Mouse (Mus musculus) layer of hippocampus, adult 18-20 months (tissue): ENCODE measurements at regions not wholly inside any gene's neighbourhood (a gene's known extent, or its start where the extent isn't known, plus 50 kb on each side); places are given as distances from the start of the nearest gene placed in this dataset.

Experiments used
- DNase-seq, 2 experiments: peaks; one replicate each; pipeline ENCODE4 v3.0.0; 2022; ENCODE audit warnings: low spot score in 2 of 2

- no peak for DNase-seq
These were observed 137.3 kb downstream of the Il15 start for GRCm38 (mm10) chr8:82265745-82266144.

DNA sequence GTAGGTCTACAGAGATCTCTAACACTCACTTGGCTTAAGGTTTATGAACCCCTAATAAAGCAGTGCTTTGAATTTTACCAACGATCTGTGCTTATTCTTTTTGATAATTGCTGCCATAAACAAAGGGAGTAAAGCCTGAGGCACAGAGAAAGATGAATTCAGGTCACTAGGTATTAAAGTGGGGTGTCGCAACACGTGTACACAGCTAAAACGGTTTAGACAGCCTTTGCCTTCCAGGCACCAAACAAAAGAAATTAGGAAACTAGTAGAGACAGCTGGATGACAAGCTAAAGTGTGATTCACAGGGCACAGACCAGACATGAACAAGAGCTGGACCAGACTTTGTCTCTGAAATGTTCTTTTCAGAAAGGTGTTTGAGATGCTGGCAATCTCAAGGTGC lies 140.8 kb downstream of the Il15 start:
- DNase-seq, result no peak

DNA sequence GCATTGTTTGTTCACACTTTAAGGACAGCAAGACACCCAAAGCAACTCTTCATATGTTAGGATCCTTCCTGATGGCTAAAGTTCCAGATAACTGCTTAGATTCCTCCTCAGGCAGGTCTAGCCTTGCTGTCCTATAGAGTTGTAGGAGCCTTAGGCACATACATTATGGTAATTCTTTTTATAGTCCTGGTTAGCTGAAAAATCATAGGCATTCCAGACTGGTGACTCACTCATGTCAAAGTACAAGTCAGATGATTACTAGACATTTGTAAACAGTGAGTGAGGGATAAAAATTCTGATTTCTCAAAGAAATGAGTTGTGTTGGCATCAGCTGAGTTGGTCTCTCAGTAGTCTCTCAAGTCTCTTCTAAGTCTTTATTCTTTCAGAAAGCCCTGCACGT lies 142.4 kb downstream of the Il15 start:
- DNase-seq, result no peak

DNA sequence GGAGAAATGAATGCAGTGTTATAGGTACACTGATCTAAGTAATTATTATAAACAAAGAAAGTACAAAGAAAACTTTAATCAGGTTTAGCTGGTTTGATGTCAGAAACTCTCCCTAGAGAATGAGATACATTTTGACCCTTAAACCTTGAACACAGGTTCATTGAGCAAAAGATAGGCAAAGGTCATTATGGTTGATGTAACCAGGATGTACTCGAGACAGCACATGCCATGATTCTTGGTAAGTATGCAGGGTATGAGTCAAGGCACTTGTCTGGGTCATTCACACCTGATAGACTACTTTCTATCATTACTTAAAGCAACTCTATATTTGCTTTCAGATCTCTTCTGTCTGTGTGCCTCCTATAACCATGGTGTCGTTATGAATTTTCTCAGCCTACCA lies 147.2 kb downstream of the Il15 start:
- no peak for DNase-seq

GRCm38 (mm10) chr8:82252406-82252805 lies 150.6 kb downstream of the Il15 start:
- DNase-seq, result no peak

GRCm38 (mm10) chr8:82249841-82250577 lies 153.0 kb downstream of the Il15 start:
- DNase-seq, result no peak

DNA sequence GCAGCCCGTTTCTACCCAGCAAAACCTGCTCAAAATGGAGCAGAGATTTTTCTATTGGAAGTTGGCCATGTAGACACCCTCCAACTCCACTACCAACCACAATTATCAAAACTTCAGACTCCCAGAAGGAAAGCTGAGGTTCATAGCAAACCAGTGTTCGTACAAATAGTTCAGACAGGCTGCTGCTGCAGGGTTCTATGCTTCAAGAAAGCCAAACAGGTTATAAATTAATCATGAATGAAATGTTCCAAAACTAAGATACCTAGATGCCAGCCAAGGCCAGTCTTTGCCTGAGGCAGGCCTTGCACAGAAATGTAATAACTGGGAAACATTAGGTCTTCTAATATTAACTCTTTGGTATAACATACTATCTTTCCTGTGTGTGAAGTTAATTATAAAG lies 158.9 kb downstream of the Il15 start:
- no peak for DNase-seq

DNA sequence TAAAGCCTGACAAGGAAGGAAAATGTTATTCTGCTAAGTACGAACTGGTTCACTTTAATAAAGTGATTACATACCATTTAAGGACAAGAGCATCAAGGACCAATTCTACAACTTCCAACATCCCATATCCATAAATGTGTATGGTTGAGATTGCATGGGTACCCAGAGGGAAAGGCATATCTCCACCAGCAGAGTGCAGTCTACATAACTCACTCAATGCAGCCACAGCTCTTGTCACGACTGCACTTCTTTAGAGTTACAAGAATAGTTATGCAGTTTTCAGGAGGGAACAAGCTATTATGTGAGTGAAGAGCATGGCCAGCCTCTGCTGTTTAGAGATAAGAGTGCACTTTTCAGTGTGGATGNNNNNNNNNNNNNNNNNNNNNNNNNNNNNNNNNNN lies 173.1 kb downstream of the Il15 start:
- DNase-seq, result no peak

GRCm38 (mm10) chr8:82201746-82202145 lies 201.3 kb downstream of the Il15 start:
- DNase-seq, result no peak

- DNase-seq, result no peak
These were observed 202.8 kb downstream of the Il15 start for GRCm38 (mm10) chr8:82200176-82200575.

GRCm38 (mm10) chr8:82196504-82196903 lies 206.5 kb downstream of the Il15 start:
- DNase-seq, result peak in 1 of 2 experiments; percentile 31

DNA sequence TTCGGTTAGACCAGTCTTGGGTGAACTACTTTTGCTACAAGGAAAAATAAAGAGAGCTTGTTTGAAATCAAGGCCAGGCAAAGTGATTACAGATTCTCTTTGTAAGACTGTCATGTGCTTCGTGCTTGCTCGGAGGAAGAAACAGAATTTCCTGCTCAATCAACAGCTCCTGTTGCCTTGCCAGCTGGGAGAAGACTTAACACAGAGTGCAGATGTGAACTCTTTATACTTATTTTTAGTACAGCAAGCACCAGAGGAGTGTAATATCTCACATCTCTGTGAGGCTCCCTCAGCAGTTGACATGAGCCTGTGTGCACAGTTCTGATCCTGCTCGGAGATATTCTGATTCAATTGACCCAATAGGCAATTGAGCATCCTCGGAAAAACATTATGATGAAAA lies 207.9 kb downstream of the Il15 start:
- DNase-seq, result peak in 1 of 2 experiments; percentile 11

- DNase-seq, result no peak
These were observed 212.0 kb downstream of the Il15 start for GRCm38 (mm10) chr8:82191011-82191410.

DNA sequence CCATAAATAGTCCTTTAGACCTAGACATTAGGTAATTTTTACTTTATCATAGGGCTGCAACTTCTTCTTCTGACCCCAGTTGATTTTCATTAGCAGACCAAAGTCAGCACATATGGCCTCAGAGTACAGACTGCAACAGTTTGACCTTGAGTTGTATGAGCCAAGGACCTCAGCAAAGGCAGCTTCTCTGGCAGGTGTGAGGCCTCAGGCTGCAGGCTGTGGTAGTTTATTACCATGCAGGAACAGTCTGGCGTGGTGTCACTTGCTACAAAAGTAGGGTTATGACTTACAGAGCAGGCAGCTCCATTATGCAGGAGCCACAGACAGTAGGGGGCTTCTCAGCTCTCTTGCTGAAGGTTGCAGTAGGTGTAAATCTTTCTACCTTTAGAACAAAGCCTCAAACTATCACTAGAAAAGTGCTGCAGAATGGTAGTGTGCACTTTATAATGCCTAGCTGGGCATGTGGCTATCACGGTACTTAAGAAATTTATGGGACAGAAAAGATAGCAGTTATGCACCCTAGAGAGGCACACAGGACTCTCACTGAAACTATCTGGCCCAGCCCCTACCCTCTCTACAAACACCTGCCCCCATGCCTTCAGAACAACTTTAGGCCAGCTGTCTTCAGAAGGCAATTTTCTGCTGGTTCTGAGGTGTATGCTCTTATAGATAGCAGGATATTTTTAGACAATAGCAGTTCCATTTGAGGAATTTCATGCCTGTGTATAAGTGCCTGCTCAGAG lies 215.7 kb downstream of the Il15 start:
- DNase-seq, result no peak

DNA sequence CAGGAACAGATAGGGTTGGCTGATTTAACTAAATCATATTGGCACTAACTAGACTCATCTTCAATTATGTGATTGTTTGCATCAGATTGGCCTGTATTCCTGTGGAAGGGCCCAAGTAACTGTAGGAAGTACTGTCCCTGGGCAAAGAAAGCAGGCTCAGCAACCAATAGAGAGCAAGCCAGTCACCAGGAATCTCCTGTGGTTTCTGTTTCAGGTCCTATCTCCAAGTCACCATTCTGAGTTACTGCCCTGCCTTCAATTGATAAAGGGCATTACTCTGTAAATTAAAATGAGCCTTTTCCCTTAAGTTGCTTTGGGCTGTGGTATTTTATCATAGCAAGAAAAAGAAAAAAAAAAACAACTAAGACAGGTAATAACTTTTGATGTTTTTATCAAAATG lies 219.0 kb downstream of the Il15 start:
- DNase-seq, result no peak
